Mouse (Mus musculus): ENCODE data around the gene Anapc2.

Gene Anapc2

DNA sequence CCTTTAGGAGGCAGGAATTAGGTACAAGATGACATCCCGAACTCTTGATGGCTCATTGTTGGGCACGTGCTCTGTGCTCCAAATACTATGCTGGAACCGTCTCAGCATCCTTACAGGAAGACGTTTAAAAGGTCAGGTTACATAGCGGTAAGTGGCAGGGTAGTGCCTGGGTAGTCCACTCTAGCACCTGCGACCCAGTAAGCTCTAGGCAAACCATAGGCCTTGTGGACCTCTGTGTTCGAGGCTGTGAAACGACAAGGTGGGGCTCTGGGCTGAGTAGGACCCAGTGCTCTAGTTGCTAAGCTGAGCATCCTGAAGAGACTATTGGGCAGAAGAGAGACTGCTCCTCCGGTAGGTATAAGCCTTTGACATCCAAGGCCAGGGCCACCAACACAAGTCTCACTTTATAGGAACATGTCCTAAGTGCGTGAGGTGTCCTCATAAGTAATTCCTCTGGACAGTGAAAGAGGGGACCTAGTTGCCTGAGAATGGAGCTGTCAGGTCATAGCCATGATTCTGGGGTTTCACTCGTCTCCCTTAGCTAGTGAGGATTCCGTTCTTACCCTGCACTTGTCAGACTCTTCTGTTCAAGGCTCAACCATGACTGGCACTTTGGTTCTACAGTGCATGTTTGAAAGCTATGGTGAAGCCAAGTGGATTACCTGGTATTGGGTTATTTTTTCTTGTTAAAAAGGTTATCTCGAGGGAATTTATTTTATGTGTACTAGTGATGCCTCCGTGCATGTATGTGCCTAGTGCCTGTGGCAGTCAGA, 33.5 kb downstream of the Anapc2 start:
- no peak for DNase-seq

DNA sequence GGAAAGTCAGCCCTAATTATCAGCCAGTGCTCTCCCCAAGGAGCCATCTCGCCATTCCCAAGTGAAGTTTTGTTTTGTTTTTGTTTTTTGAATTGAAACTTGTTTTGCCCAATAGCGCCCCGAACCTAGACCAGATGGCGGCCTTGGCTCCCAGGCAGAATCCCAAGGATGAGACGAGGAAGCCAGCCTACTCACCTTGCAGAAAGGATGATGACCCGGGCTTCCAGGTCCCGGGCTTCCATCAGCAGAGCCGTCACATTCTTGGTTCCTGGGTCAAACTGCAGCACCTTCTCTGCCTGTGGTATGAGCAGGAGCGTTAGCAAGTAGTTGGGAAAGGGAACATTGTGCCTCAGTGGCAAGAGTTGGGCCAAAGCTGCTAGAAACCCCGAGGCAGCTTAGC, 37.9 kb downstream of the Anapc2 start:
- DNase-seq = no peak

DNA sequence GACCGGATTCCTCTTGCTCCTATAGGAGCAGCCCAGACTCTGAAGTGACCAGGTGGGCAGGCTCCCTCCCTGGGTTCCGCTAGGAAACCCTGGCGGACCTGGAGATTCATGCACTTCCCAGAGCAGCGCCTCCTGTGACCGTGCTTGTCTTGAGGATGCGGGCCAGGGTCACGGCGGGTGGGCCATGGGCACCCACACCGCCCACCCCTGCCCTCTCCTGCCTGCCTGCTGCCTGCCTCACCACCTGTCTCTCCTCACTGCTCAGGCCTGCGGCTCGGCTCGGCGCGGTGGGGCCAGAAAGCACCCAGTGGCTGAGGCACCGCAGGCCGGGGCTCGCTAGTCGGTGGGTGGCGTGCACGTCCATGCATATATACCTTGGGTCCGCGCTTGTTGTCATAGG, 38.7 kb downstream of the Anapc2 start:
- no peak for DNase-seq

DNA sequence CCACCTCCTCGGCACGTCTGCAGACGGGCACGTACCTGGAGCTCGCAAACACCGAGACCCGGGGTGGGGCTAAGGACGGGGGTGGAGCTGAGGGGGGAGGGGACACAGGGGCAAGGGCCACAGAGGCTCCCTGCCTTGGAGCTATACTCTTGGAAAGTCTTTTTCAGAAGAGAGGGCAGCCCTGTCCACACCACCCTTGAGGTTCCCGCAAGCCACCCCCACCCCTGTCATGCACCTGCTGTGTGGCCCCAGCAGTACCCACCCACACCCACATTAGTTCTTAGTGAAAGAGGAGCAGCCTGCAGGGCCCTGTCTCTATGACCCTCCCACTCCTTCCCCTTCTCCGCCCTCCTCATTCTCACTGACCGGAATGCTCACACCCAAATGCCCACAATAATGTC, 39.2 kb downstream of the Anapc2 start:
- no peak for DNase-seq

DNA sequence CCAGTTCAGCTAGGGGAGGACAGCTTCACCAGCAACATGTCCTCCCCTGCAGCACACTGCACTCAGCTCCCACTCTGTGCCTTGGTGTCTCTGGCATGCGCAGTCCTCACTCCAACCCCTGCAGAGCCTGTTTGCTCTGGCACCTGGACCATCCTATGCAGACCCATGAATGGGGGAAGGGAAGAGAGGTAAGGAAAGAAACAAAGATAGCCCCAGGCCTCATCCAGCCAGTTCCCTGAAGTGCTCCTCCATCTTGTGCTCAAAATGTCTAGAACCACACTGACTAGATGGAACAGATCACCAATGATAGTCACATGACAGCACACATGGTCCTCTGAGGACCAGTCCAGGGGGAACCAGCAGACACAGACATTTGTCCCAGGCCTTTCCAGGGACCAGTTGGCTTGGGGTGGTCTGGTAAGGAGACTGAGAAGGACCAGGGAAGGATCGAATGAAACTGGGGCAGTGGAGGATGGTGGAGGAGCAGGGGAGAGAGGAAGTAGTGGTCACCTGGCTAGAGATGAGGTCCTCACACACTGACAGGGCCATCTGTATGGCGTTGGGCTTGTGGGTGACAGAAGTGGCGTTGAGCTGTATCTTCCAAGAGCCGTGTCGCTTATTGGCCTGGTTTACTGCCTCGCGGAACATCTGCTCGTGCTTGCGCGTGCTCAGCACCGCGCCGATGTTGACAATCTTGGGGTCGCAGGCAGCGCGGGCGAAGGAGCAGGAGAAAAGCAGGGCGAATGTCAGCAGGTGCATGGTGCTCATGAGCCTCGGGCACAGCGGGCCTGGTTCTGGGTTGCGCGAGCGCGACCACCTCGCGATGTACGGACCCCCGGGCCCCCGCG, 46.1 kb downstream of the Anapc2 start:
- no peak for DNase-seq

DNA sequence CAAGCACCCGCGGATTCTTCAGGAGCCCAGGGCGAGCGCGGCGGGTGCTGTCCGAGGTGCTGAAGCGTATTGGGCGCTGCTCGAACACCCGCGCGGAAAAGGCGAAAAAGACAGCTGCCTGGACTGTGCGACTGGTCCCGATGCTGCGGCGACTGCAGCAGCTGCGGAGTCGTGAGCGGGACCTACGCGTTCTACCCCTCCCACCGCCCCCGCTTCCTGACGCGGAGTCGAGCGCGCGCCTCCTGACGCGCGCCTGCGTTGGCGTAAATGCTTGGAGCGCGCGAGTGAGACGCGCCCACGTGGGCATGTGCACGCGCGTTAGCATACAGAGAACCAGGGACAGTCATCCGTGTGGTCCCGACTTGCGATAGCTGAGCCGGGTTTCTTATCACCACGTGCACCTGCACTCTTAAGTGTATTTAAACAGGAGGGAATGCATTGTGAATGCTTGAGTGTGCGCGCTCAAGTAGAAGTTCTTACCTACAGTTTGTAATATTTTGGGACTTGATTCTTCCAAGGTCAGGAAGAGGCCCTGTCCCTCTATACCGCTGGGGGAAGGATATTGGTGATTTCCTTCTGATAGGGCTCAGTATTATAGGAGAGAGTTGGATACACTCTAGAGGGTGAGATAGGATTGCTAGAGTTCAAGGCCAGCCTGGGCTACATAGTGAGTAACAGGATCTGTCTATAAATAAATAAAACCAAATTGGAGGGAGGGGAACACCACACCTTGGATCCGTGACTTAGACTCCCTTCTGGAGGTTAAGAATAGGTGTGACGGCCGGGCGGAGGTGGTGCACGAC, 46.9 kb downstream of the Anapc2 start, which contains the start of gene Grin1:
Grin1 (minus strand) TSS at position 217 of the 803 bp plus-strand sequence.
- DNase-seq = peak; percentile 69

DNA sequence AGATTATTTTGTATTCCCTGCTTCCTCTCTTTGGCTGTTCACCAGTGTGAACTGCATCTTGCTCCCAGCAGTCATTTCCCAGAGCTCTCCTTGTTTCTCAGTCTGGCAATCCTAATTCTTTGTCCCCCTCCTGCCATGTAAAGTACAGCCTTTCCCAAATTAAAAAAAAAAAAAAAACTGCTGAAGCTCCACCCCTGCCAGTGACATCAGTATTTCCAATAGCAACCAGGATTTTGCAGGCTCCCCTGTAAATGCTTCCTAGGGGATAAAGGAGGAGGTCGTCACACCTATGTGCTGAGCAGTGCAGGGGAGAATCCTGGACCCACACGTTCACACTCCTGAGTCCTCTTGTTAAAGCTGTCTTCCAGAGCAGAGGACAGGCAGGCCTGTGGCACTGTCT, 47.8 kb downstream of the Anapc2 start:
- no peak for DNase-seq

DNA sequence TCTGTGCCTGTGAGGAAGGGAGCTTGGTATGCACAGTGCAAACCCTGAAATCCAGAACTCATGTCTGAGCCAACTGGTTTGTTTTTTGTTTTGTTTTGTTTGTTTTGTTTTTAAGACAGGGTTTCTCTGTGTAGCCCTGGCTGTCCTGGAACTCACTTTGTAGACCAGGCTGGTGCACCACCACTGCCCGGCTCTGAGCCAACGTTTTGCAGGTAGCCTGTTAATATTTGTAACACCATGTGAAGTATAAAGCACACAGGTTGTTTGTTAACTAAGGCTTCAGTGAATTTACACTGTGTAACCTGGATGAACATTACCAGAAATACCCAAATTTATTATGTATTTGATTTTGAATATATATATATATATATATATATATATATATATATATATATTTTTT, 53.8 kb downstream of the Anapc2 start:
- DNase-seq = no peak

DNA sequence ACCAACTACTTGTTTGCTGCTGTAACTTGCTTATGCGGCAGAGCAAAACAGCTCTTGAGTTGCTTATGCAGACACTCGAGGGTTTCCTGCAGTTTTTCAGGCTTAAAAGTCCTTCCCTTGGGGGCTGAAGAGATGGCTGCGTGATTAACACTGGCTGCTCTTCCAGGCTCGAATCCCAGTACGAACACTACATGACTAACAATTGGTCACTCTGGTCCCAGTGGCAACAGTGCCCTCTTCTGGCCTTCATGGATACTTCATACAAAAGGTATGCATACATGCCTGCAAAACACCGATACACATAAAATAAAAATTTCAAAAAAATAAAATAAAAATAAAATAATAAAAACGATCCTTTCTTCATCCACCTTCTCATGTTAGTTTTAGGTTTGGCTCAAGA, 56.2 kb downstream of the Anapc2 start:
- DNase-seq = peak; percentile 31

DNA sequence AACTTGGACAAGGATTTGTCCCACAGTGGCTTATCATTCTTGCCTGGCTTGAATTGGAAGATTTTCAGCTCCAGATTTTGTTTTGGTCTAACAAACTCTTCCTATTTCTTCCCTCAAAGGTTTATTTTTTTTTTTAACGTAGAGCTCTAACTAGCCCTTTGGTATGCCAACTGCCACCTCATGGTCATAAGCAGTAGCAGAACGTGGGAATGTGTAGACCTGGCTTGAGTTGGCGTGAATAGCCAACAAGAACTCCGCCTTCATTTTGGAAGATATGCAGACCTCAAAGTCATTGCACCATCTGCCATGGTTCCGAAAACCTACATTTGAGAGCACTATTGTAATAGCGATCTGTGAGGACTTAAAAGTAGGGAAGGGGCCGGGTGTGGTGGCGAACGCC, 59.2 kb downstream of the Anapc2 start:
- no peak for DNase-seq

DNA sequence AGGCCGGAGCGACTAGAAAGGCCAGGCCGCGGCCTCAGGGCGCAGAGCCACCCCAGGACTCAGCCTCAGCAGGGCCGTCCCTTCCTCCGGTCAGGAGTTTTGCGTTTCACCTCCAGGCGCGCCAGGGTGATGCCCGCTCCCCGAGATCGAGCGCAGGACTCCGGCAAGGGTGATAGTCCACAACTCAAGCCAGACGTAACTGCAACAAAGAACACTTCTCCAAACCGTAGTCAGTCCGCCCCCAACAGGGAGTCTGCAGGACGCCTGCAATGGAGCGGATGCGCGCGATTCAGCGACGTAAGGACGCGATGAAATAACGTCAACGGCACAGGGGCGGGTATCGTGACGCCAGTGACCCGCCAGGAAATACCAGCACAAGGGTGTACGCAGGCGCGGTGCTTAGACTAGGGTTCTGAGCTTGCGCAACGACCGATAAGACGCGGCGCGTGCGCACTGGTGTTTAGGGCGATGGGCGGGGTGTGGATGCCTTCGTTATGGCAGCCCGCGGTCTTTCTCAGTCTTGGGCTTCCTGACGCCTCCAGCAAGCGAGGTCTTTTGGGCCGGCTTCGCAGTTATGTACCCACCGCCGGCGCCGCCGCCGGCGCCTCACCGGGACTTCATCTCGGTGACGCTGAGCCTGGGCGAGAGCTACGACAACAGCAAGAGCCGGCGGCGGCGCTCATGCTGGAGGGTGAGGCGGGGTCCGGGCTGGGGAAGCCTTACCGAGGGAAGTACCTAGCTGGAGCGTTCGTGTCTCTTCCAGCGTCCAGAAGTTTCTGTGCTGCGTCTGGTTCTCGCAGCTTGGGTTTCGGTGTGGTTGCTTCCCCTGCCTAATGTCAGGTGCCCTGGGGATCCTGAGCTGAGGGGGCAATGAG, 60.2 kb downstream of the Anapc2 start, which contains the start of gene Man1b1:
Man1b1 (plus strand) TSS at position 53 of the 875 bp plus-strand sequence.
- peak; percentile 99 for DNase-seq

DNA sequence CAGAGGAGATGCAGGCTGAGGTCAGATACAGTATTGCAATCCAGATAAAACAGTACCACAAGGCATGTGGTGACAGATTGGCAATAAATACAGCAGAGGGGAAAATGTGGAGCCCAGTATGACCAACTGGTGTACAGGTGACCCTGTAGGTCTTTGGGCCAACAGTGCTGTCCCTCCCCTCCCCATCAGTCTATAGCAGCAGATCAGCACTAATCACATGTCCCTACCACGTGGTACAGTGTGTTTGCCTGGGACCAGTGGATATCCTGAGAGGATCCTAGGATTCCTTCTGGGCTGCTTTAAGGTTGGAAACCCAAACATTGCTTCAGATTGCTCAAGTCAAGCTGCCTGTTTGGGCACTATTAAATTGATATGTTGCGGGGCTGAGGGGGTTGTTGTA, 61.3 kb downstream of the Anapc2 start:
- no peak for DNase-seq

All from liver (tissue).